Mouse (Mus musculus) hindbrain, embryonic 12.5 days (tissue): ENCODE results near the gene Vezf1. TPM values are rescaled to one million over a fixed set of nuclear protein-coding genes. Genes with fewer than 3 reads are reported as not detected.

Source experiments
- ATAC-seq: fragments of 200-750 bp; cut with Nextera tagmentation; 2 replicates; pipeline ENCODE4 v1.8.0; 2017; ENCODE audit warnings: moderate TSS enrichment; ENCODE audit not compliant: low FRiP score
- H3K27ac ChIP-seq: fragments of 300-500 bp; sonication (generic); 2 replicates; pipeline ENCODE4 v1.5.1; 2016; ENCODE audit warnings: mild to moderate bottlenecking
- H3K27me3 ChIP-seq: fragments of 300-500 bp; sonication (generic); 2 replicates; pipeline ENCODE4 v1.6.1; 2016; ENCODE audit warnings: mild to moderate bottlenecking
- H3K36me3 ChIP-seq: fragments of 300-500 bp; sonication (generic); 2 replicates; pipeline ENCODE4 v1.6.1; 2016; ENCODE audit warnings: mild to moderate bottlenecking
- H3K4me1 ChIP-seq: fragments of 300-500 bp; sonication (generic); 2 replicates; pipeline ENCODE4 v1.6.1; 2016
- H3K4me2 ChIP-seq: fragments of 300-500 bp; sonication (generic); replicated peaks from 2 replicates; pipeline ENCODE4 v1.6.1; 2016; ENCODE audit warnings: mild to moderate bottlenecking
- H3K4me3 ChIP-seq: fragments of 300-500 bp; sonication (generic); 2 replicates; pipeline ENCODE4 v1.5.1; 2016; ENCODE audit warnings: mild to moderate bottlenecking
- H3K9ac ChIP-seq: fragments of 300-500 bp; sonication (generic); 2 replicates; pipeline ENCODE4 v1.6.1; 2016; ENCODE audit warnings: mild to moderate bottlenecking, moderate library complexity
- H3K9me3 ChIP-seq: fragments of 300-500 bp; sonication (generic); replicated peaks from 2 replicates; pipeline ENCODE4 v1.6.1; 2016; ENCODE audit warnings: mild to moderate bottlenecking
- WGBS: fragments of 180-500 bp; shearing (Covaris S2); methylation state at CpG from one replicate; pipeline ENCODE4 v1.1.7; 2016; 5-methylcytosine and 5-hydroxymethylcytosine counted together
- polyA plus RNA-seq: library from polyadenylated mRNA; unstranded; fragments of >200 nt; fragmentation: Nextera tagmentation; extraction: Ambion mirVana; gene quantifications from 2 replicates; pipeline ENCODE4 v1.2.1, GENCODE M21; 2016

Gene Vezf1
- polyA plus RNA-seq, 1 experiment from 2014 or later, result 75.1 TPM

GRCm38 (mm10) chr11:88105494-88106291 lies 37.6 kb downstream of the Vezf1 start:
- H3K27ac ChIP-seq, result 0 out of 2 replicates have a peak overlapping the region, but pooled peaks have one; percentile 31
- H3K4me2 ChIP-seq, result no peak overlapping the region
- no peaks in the 10 kb centered on the region for H3K27me3 ChIP-seq
- peaks cover 33% of the 10 kb centered on the region for H3K4me1 ChIP-seq
- H3K9me3 ChIP-seq, result no peaks in the 10 kb centered on the region
- no peaks in the 10 kb centered on the region for H3K36me3 ChIP-seq
- 79% methylated on average over 6 of the region's 6 CpGs for WGBS
- no peak overlapping the region for H3K9ac ChIP-seq
- ATAC-seq, result no peak
- no peak overlapping the region for H3K4me3 ChIP-seq

DNA sequence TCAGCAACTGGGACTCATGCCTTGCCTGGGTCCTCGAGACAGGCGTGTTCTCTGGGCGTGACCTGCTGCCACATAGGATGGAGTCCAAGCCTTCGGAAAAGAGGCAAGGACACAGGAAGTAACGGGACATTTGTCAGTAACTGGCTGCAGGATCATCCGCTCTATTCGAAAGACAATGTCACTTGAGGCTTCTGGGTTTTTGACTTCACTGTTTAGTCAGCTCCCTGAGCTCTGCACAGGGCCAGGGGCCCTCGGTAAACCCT lies 38.1 kb downstream of the Vezf1 start:
- WGBS, result 75% methylated on average over 8 of the region's 8 CpGs
- Histone ChIP-seq H3K27ac (0 out of 2 replicates have a peak overlapping the region, but pooled peaks have one; percentile 31), H3K27me3 (no peaks in the 10 kb centered on the region), H3K36me3 (no peaks in the 10 kb centered on the region), H3K9ac (no peak overlapping the region), H3K9me3 (no peaks in the 10 kb centered on the region), H3K4me3 (no peak overlapping the region), H3K4me2 (no peak overlapping the region), H3K4me1 (peaks cover 29% of the 10 kb centered on the region; the same call in 1 of the 2 replicates)
- ATAC-seq, result no peak

DNA sequence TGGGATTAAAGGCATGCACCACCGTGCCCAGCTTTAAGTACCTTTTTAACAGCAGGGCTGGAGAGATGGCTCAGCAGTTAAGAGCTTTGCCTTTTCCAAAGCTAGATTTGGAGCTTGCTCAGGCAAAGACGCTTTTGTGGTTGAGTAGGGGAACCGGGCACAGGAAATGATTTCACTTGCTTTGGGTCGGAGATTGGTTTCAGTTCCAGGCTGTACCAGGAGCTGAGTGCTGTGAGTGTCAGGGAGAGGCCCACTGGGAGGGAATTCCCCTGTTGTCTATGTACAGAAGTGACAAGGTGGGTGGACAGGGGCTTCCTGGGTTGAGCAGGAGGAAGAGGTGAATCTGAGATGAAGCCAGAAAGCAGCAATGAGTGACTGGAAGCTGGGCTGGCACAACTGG lies 39.3 kb downstream of the Vezf1 start:
- H3K4me1 ChIP-seq, result peaks cover 29% of the 10 kb centered on the region; the same call in 1 of the 2 replicates
- no peak overlapping the region for H3K4me3 ChIP-seq
- ATAC-seq, result no peak
- H3K9me3 ChIP-seq, result no peaks in the 10 kb centered on the region
- no peak overlapping the region for H3K4me2 ChIP-seq
- H3K9ac ChIP-seq, result no peak overlapping the region
- no peak overlapping the region; the same call in 1 of the 2 replicates for H3K27ac ChIP-seq
- 82% methylated on average over 4 of the region's 4 CpGs for WGBS
- H3K36me3 ChIP-seq, result no peaks in the 10 kb centered on the region
- no peaks in the 10 kb centered on the region for H3K27me3 ChIP-seq

- no peaks in the 10 kb centered on the region for H3K36me3 ChIP-seq
- no peaks in the 10 kb centered on the region for H3K27me3 ChIP-seq
- 63% methylated on average over 8 of the region's 9 CpGs for WGBS
- ATAC-seq, result no peak
- H3K4me1 ChIP-seq, result peaks cover 49% of the 10 kb centered on the region
- no peaks in the 10 kb centered on the region for H3K9me3 ChIP-seq
- no peak overlapping the region for H3K9ac ChIP-seq
- no peak overlapping the region for H3K4me3 ChIP-seq
- H3K4me2 ChIP-seq, result no peak overlapping the region
- H3K27ac ChIP-seq, result no peak overlapping the region
Measured at GRCm38 (mm10) chr11:88110031-88110594, 42.0 kb downstream of the Vezf1 start.

DNA sequence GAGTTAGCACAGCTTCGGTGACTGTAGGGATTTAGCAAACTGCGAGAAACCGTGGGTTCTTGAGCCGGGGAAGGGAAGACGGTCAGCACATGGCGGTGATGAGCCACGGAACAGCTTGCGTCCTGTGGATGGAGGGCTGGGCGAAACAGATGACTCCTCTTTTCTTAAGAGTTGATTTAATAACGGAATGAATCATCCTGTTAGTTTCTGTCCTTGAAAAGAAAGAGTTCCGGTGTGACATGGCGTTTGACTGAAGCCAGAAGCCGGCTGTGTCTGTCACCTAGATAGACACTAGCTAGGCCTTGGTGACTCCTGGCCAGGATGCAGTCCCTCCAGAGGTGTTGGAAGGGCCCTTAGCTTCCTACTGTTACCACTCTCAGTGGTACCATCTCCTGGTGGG lies 44.0 kb downstream of the Vezf1 start:
- H3K9ac ChIP-seq, result no peak overlapping the region
- 55% methylated on average over 13 of the region's 13 CpGs for WGBS
- peaks cover 50% of the 10 kb centered on the region for H3K4me1 ChIP-seq
- no peak overlapping the region for H3K27ac ChIP-seq
- H3K4me2 ChIP-seq, result no peak overlapping the region
- ATAC-seq, result no peak
- H3K4me3 ChIP-seq, result no peak overlapping the region
- no peaks in the 10 kb centered on the region for H3K27me3 ChIP-seq
- no peaks in the 10 kb centered on the region for H3K9me3 ChIP-seq
- no peaks in the 10 kb centered on the region for H3K36me3 ChIP-seq

DNA sequence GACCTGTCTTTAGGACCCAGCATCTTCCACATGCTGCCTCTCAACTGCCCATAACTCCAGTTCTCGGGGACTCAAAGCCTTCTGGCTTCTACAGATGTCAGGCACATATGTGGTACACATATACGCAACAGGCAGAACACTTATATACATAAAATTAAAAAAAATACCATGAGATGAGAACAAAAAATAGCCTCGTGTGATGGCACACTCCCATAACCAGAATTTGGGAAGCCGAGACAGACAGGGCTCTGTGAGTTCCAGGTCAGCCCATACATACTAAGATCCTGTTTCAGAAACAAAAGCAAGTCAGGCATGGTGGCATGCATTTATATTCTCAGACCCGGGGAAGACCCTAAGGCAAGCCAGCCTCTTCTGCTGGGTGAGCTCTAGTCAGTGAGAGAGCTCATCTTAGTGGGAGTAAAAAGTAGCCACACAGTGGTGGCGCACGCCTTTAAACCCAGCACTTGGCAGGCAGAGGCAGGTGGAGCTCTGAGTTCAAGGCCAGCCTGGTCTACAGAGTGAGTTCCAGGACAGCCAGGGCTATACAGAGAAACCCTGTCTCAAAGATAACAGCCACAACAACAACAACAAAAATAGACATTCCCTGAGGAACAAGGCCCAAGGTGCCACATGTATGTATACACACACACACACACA lies 44.7 kb downstream of the Vezf1 start:
- H3K4me3 ChIP-seq, result no peak overlapping the region
- H3K4me2 ChIP-seq, result no peak overlapping the region
- WGBS, result 80% methylated on average over 7 of the region's 7 CpGs
- no peaks in the 10 kb centered on the region for H3K9me3 ChIP-seq
- no peak overlapping the region for H3K27ac ChIP-seq
- peaks cover 57% of the 10 kb centered on the region for H3K4me1 ChIP-seq
- H3K27me3 ChIP-seq, result no peaks in the 10 kb centered on the region
- H3K36me3 ChIP-seq, result no peaks in the 10 kb centered on the region
- no peak for ATAC-seq
- H3K9ac ChIP-seq, result no peak overlapping the region

DNA sequence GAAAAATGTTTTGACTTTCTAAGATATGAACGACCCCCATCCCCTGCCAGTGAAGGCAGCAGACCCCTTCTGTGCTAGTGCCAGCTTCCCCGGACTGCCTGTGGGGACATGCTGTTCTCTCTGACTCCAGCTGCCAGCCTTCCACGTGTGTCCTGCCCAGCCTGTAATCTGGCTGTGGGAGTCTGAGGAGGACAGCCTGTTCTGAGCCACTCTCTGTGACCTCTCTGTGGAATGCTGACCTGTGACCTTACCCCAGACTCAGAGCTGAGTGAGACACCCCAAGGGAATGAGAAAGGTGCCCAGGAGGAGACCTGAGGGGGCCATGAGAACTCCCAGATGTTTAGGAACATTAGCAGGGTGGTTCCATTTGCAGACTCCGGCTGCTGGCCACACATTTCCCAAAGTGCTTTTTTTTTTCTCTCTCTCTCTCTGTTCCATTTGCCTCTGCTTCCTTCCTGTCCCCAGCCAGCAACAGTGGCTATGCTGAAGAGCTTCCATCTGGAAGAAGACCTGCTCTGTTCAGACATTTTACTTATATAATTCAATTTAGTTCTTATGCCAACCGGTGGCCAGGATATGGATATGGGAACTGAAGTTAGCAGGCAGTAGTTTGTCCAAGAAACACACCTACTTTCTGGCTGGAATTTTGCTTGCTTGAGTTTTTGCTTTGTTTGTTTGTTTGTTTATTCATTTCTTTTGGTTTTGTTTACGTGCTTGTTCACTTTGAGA lies 45.6 kb downstream of the Vezf1 start:
- Histone ChIP-seq H3K36me3 (no peaks in the 10 kb centered on the region), H3K27me3 (no peaks in the 10 kb centered on the region), H3K27ac (0 out of 2 replicates have a peak overlapping the region, but pooled peaks have one; percentile 19), H3K9ac (no peak overlapping the region), H3K4me3 (no peak overlapping the region), H3K4me1 (peaks cover 64% of the 10 kb centered on the region), H3K9me3 (no peaks in the 10 kb centered on the region), H3K4me2 (no peak overlapping the region)
- no peak for ATAC-seq
- WGBS, result 48% methylated on average over 6 of the region's 6 CpGs

DNA sequence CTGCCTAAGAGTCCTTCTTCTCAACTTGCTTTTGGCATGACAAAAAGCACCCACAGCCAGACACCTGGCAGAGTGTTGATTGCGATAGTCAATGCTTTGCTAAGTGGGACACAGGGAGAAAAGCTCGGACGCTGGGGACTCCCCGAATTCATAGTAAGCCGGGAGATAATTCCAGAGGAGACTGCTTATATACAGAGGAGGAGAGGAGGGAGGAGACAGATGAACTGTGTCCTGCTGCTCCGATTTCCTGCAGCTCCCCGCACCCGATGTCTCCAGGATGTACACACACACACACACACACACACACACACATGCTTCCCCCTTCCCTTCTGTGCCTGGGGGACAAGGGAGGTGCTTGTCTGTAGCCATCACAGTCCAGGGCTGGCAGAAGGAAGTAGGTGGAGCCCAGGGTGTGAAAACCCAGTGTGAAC lies 46.8 kb downstream of the Vezf1 start:
- no peaks in the 10 kb centered on the region for H3K36me3 ChIP-seq
- ATAC-seq, result no peak
- H3K4me1 ChIP-seq, result peaks cover 73% of the 10 kb centered on the region
- no peaks in the 10 kb centered on the region for H3K9me3 ChIP-seq
- H3K4me2 ChIP-seq, result no peak overlapping the region
- WGBS, result 60% methylated on average over 5 of the region's 8 CpGs
- H3K27ac ChIP-seq, result peak overlapping the region; percentile 35
- H3K4me3 ChIP-seq, result no peak overlapping the region
- H3K9ac ChIP-seq, result peak overlapping the region; percentile 46; the same call in 1 of the 2 replicates
- no peaks in the 10 kb centered on the region for H3K27me3 ChIP-seq

- 91% methylated on average over 6 of the region's 6 CpGs for WGBS
- no peak for ATAC-seq
- Histone ChIP-seq H3K9ac (no peak overlapping the region), H3K9me3 (no peaks in the 10 kb centered on the region), H3K4me2 (no peak overlapping the region), H3K27me3 (no peaks in the 10 kb centered on the region), H3K27ac (no peak overlapping the region), H3K4me3 (no peak overlapping the region), H3K36me3 (no peaks in the 10 kb centered on the region), H3K4me1 (peaks cover 74% of the 10 kb centered on the region)
Measured at GRCm38 (mm10) chr11:88116568-88116967, 48.5 kb downstream of the Vezf1 start.

GRCm38 (mm10) chr11:88117356-88118090 lies 49.4 kb downstream of the Vezf1 start:
- H3K27ac ChIP-seq, result peak overlapping the region; percentile 93
- WGBS, result 68% methylated on average over 10 of the region's 10 CpGs
- no peaks in the 10 kb centered on the region for H3K36me3 ChIP-seq
- no peak overlapping the region for H3K4me2 ChIP-seq
- no peak for ATAC-seq
- H3K9ac ChIP-seq, result 0 out of 2 replicates have a peak overlapping the region, but pooled peaks have one; percentile 44
- H3K4me1 ChIP-seq, result peaks cover 76% of the 10 kb centered on the region
- H3K9me3 ChIP-seq, result no peaks in the 10 kb centered on the region
- no peak overlapping the region for H3K4me3 ChIP-seq
- no peaks in the 10 kb centered on the region for H3K27me3 ChIP-seq

- Histone ChIP-seq H3K4me2 (no peak overlapping the region), H3K27ac (peak overlapping the region; percentile 93), H3K9ac (0 out of 2 replicates have a peak overlapping the region, but pooled peaks have one; percentile 44), H3K27me3 (no peaks in the 10 kb centered on the region), H3K4me3 (no peak overlapping the region), H3K4me1 (peaks cover 77% of the 10 kb centered on the region), H3K9me3 (no peaks in the 10 kb centered on the region), H3K36me3 (no peaks in the 10 kb centered on the region)
- WGBS, result 41% methylated on average over 6 of the region's 6 CpGs
- no peak for ATAC-seq
Measured at GRCm38 (mm10) chr11:88118091-88118440, 50.0 kb downstream of the Vezf1 start.
